In the genomic region with DNA sequence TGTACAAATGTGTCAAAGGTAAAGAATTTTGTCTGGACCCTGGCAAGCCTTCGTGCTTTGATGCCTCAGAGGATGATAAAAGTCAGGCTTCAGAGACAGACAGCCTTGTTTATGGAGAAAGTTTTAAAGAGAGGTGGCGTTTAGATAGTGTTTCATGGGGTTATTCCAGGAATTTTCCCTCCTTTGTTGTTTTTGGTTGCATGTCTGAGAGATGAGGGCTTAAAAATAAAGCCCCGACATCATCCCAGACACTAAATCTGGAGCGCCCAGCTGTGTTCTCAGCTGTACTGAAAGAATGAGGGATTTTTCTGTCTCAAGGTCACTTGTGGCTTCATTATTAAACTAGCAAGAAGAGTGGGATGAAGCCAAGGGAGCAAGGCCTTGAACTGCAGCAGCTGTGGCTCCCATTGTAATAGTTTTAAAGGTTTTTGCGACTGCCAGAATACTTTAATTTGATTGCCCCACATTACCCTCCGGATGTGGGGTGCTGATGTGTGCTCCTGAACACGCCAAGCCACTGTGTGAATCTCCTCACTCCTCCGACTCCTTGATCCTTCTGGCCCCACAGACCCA, we compare ENCODE assay signal across 18 mouse cellular contexts.
DNase-seq lines count a peak whose midpoint lies in the region; ATAC-seq and TF ChIP-seq lines count a peak whose summit lies in the region.
"Had no signal": no experiment of that assay in that cellular context is flagged by ENCODE, and none has a peak within 500 bp of the region (broad histone marks: within the 10 kb centered on the region; RNA-seq: fewer than 3 reads in every experiment).

No protein-coding gene starts in this region.

- no peak overlapping the region for H3K4me2 ChIP-seq in embryonic facial prominence, embryonic 14.5 days (ENCODE audit: low read depth, low read length)
- H3K4me2 ChIP-seq in kidney, embryonic 16.5 days (replicated peaks; ENCODE audit: low read depth, low read length) = no peak overlapping the region
- H3K4me2 ChIP-seq: midbrain, embryonic 12.5 days had no signal

- no peak overlapping the region for H3K27ac ChIP-seq in embryonic facial prominence, embryonic 14.5 days (replicated peaks; ENCODE audit: low read depth, low read length)
- no peak overlapping the region for H3K27ac ChIP-seq in embryonic facial prominence, embryonic 10.5 days (replicated peaks)
- H3K27ac ChIP-seq in left cerebral cortex, adult 2 months = peak overlapping the region; percentile 8; the same call in 1 of the 2 replicates
- no peak overlapping the region for H3K27ac ChIP-seq in kidney, embryonic 16.5 days (ENCODE audit: low read length)
- H3K27ac ChIP-seq in layer of hippocampus, adult 2 months = no peak overlapping the region
- H3K27ac ChIP-seq: gastrocnemius, adult 2 months; heart, adult 2 months; hindbrain, embryonic 10.5 days; hindbrain, postnatal 0 days; liver, embryonic 14.5 days; midbrain, embryonic 12.5 days had no signal

- WGBS in embryonic facial prominence, embryonic 14.5 days = 59% methylated on average over 8 of the region's 8 CpGs
- 76% methylated on average over 8 of the region's 8 CpGs for WGBS in embryonic facial prominence, embryonic 10.5 days
- WGBS in kidney, embryonic 16.5 days = 46% methylated on average over 8 of the region's 8 CpGs

- no peaks in the 10 kb centered on the region for H3K9me3 ChIP-seq in embryonic facial prominence, embryonic 14.5 days (ENCODE audit: control insufficient read depth, low read length)
- no peaks in the 10 kb centered on the region for H3K9me3 ChIP-seq in embryonic facial prominence, embryonic 10.5 days
- no peaks in the 10 kb centered on the region for H3K9me3 ChIP-seq in kidney, embryonic 16.5 days (ENCODE audit: low read length)
- H3K9me3 ChIP-seq: hindbrain, embryonic 10.5 days; midbrain, embryonic 12.5 days had no signal

- H3K4me1 ChIP-seq in embryonic facial prominence, embryonic 14.5 days (ENCODE audit: control insufficient read depth, insufficient read depth, low read length) = no peaks in the 10 kb centered on the region
- H3K4me1 ChIP-seq in embryonic facial prominence, embryonic 10.5 days = no peaks in the 10 kb centered on the region
- H3K4me1 ChIP-seq in kidney, embryonic 16.5 days (ENCODE audit: insufficient read depth, low read length) = no peaks in the 10 kb centered on the region
- H3K4me1 ChIP-seq: midbrain, embryonic 12.5 days had no signal

- H3K4me3 ChIP-seq in embryonic facial prominence, embryonic 14.5 days (ENCODE audit: low read depth, low read length) = no peak overlapping the region
- no peak overlapping the region for H3K4me3 ChIP-seq in embryonic facial prominence, embryonic 10.5 days
- no peak overlapping the region for H3K4me3 ChIP-seq in left cerebral cortex, adult 2 months
- H3K4me3 ChIP-seq in kidney, embryonic 16.5 days (ENCODE audit: low read length) = no peak overlapping the region
- H3K4me3 ChIP-seq in layer of hippocampus, adult 2 months = no peak overlapping the region
- H3K4me3 ChIP-seq: gastrocnemius, adult 2 months; heart, adult 2 months; hindbrain, embryonic 10.5 days; midbrain, embryonic 12.5 days had no signal

- ATAC-seq in embryonic facial prominence, embryonic 14.5 days (ENCODE audit: low read depth) = no peak
- ATAC-seq in kidney, embryonic 16.5 days (ENCODE audit: low FRiP score, low TSS enrichment) = 0 out of 2 replicates have a peak, but pooled peaks have one; percentile 46
- ATAC-seq: hindbrain, postnatal 0 days; intestine, postnatal 0 days had no signal

- TF ChIP-seq CTCF in left cerebral cortex, adult 2 months (IDR thresholded peaks at IDR 0.05) = no peak
- no peak for TF ChIP-seq CTCF in layer of hippocampus, adult 2 months (conservative IDR thresholded peaks at IDR 0.05)

- intact Hi-C loops in left cerebral cortex, adult 2 months (cut with DNase I) = loop anchor here (5.0 kb wide), 1 partner anchor 163 kb away; no protein-coding TSS in a partner anchor

- no peaks in the 10 kb centered on the region for H3K36me3 ChIP-seq in embryonic facial prominence, embryonic 14.5 days (ENCODE audit: control insufficient read depth, insufficient read depth, low read length)
- no peaks in the 10 kb centered on the region for H3K36me3 ChIP-seq in embryonic facial prominence, embryonic 10.5 days (replicated peaks)
- H3K36me3 ChIP-seq in kidney, embryonic 16.5 days (ENCODE audit: insufficient read depth, low read length) = no peaks in the 10 kb centered on the region
- H3K36me3 ChIP-seq: hindbrain, embryonic 10.5 days; midbrain, embryonic 12.5 days had no signal

- no peak overlapping the region for H3K9ac ChIP-seq in embryonic facial prominence, embryonic 14.5 days (ENCODE audit: low read depth, low read length)
- H3K9ac ChIP-seq in kidney, embryonic 16.5 days (replicated peaks; ENCODE audit: low read length) = no peak overlapping the region
- H3K9ac ChIP-seq: liver, embryonic 14.5 days; midbrain, embryonic 12.5 days had no signal

- DNase-seq in embryonic facial prominence, embryonic 14.5 days (ENCODE audit: low spot score) = peak; percentile 41
- no peak for DNase-seq in embryonic facial prominence, embryonic 10.5 days (ENCODE audit: low spot score)
- DNase-seq in left cerebral cortex, adult 2 months (ENCODE audit: extremely low spot score in 1 of 2, low spot score in 2 of 2) = no peak
- DNase-seq in left cerebral cortex, adult 8-10 months (ENCODE audit: low spot score in 2 of 2) = no peak
- peak; percentile 6 for DNase-seq in ovary, postnatal 14 days (ENCODE audit: low spot score)
- no peak for DNase-seq in layer of hippocampus, adult 2 months (ENCODE audit: low spot score in 2 of 2)
- DNase-seq in cerebellum, adult 9-10 months = no peak
- DNase-seq: cerebellum, adult 9-11 months; gastrocnemius, adult 2 months; heart, adult 2 months; spleen, adult 18-20 months; thymus, adult 18-20 months had no signal

- no peaks in the 10 kb centered on the region for H3K27me3 ChIP-seq in embryonic facial prominence, embryonic 14.5 days (replicated peaks; ENCODE audit: control insufficient read depth, insufficient read depth, low read length)
- H3K27me3 ChIP-seq in embryonic facial prominence, embryonic 10.5 days (replicated peaks; ENCODE audit: low read depth, poor library complexity, severe bottlenecking) = no peaks in the 10 kb centered on the region
- no peaks in the 10 kb centered on the region for H3K27me3 ChIP-seq in kidney, embryonic 16.5 days (ENCODE audit: insufficient read depth, low read length)
- H3K27me3 ChIP-seq: midbrain, embryonic 12.5 days had no signal

Comparison
In these comparisons a context has a peak if more than half of its experiments do, and no peak if none do; other contexts are left out.
1. DNase-seq: peak in embryonic facial prominence, embryonic 14.5 days (single experiment) and ovary, postnatal 14 days (single experiment); none in embryonic facial prominence, embryonic 10.5 days (single experiment), left cerebral cortex, adult 2 months (0 of 2), left cerebral cortex, adult 8-10 months (0 of 2), layer of hippocampus, adult 2 months (0 of 2) and cerebellum, adult 9-10 months (single experiment).